Mouse (Mus musculus) forebrain, embryonic 16.5 days (tissue): Measurements from ENCODE around the gene Mpv17l2. TPM values are rescaled to one million over a fixed set of nuclear protein-coding genes. Genes with fewer than 3 reads are reported as not detected.

Experiments used
- ATAC-seq: fragments of 200-750 bp; cut with Nextera tagmentation; 2 replicates; pipeline ENCODE4 v1.8.0; 2017; ENCODE audit warnings: mild to moderate bottlenecking, moderate library complexity
- H3K27ac ChIP-seq: fragments of 300-500 bp; sonication (generic); 2 replicates; pipeline ENCODE4 v1.5.1; 2014; ENCODE audit warnings: low read length, control low read depth
- H3K27me3 ChIP-seq: fragments of 300-500 bp; sonication (generic); replicated peaks from 2 replicates; pipeline ENCODE4 v1.6.1; 2014; ENCODE audit warnings: low read length; ENCODE audit not compliant: control insufficient read depth, insufficient read depth
- H3K36me3 ChIP-seq: fragments of 300-500 bp; sonication (generic); 2 replicates; pipeline ENCODE4 v1.6.1; 2014; ENCODE audit not compliant: control insufficient read depth, insufficient read depth
- H3K4me1 ChIP-seq: fragments of 300-500 bp; sonication (generic); replicated peaks from 2 replicates; pipeline ENCODE4 v1.6.1; 2014; ENCODE audit warnings: low read length; ENCODE audit not compliant: control insufficient read depth, insufficient read depth
- H3K4me2 ChIP-seq: fragments of 300-500 bp; sonication (generic); 2 replicates; pipeline ENCODE4 v1.6.1; 2014; ENCODE audit warnings: mild to moderate bottlenecking, low read length, control low read depth
- H3K4me3 ChIP-seq: fragments of 300-500 bp; sonication (generic); replicated peaks from 2 replicates; pipeline ENCODE4 v1.5.1; 2014; ENCODE audit warnings: mild to moderate bottlenecking, low read length, control low read depth
- H3K9ac ChIP-seq: fragments of 300-500 bp; sonication (generic); replicated peaks from 2 replicates; pipeline ENCODE4 v1.6.1; 2014; ENCODE audit warnings: low read depth, low read length, control low read depth
- H3K9me3 ChIP-seq: fragments of 300-500 bp; sonication (generic); 2 replicates; pipeline ENCODE4 v1.6.1; 2016; ENCODE audit warnings: low read length; ENCODE audit not compliant: control insufficient read depth
- WGBS: fragments of 180-500 bp; shearing (Covaris S2); extraction: QIAGEN DNeasy Blood & Tissue Kit; methylation state at CpG from one replicate; pipeline ENCODE4 v1.1.7; 2014; 5-methylcytosine and 5-hydroxymethylcytosine counted together
- polyA plus RNA-seq: library from polyadenylated mRNA; unstranded; fragments of >200 nt; fragmentation: Nextera tagmentation; extraction: Ambion mirVana; gene quantifications from 2 replicates; pipeline ENCODE4 v1.2.1, GENCODE M21; 2015

Gene Mpv17l2
- polyA plus RNA-seq, 1 experiment from 2014 or later: 49.8 TPM

DNA sequence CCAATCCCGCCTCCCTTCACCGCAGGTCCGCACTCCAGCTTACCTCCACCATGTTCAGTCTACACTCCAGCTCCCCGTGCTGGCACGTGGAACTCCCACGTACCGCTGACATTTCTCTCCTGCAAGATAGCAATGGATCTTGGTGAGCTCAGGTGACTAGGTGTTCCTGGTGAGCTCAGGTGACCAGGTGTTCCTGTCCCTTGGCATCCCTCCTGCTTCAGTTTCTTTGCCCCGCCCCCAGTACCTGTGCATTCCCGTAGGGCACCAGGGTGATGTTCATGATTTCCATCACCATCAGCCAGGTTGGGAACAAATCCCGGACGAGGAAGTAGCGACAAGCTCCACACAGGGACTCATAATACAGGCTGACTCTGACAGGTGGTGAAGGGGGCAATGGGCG is 3.9 kb upstream of the Mpv17l2 start:
- no peaks in the 10 kb centered on the region for H3K9me3 ChIP-seq
- no peaks in the 10 kb centered on the region for H3K27me3 ChIP-seq
- H3K36me3 ChIP-seq: peaks cover 17% of the 10 kb centered on the region
- H3K27ac ChIP-seq: no peak overlapping the region
- no peak for ATAC-seq
- 95% methylated on average over 13 of the region's 13 CpGs for WGBS
- no peak overlapping the region for H3K4me2 ChIP-seq
- H3K9ac ChIP-seq: no peak overlapping the region
- H3K4me1 ChIP-seq: peaks cover 25% of the 10 kb centered on the region
- no peak overlapping the region for H3K4me3 ChIP-seq

- H3K9me3 ChIP-seq: no peaks in the 10 kb centered on the region
- no peak overlapping the region for H3K9ac ChIP-seq
- no peaks in the 10 kb centered on the region for H3K27me3 ChIP-seq
- no peak overlapping the region for H3K4me3 ChIP-seq
- WGBS: 85% methylated on average over 8 of the region's 8 CpGs
- no peak overlapping the region for H3K27ac ChIP-seq
- peaks cover 32% of the 10 kb centered on the region for H3K4me1 ChIP-seq
- ATAC-seq: no peak
- peaks cover 15% of the 10 kb centered on the region for H3K36me3 ChIP-seq
- H3K4me2 ChIP-seq: no peak overlapping the region
These were observed 3.3 kb upstream of the Mpv17l2 start for GRCm38 (mm10) chr8:70764026-70764425.

DNA sequence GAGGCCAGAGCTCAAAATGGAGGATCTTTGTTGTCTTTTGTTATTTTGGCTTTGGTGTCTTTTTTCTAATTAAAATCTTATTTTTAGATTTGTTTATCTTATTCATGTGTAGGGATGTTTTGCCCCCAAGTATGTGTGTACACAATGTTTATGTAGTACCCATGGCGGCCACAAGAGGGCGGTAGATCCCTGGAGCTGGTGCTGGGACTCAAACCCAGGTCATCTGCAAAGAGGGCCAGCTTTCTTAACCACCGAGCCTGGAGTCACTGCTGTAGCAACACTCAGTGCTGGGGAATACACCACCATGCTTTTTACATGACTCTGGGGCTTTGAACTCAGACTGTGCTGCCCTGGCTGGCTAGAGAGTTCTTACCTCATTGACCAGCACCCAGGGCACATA is 2.6 kb upstream of the Mpv17l2 start:
- H3K27ac ChIP-seq: no peak overlapping the region
- H3K36me3 ChIP-seq: peaks cover 9% of the 10 kb centered on the region
- no peak overlapping the region for H3K9ac ChIP-seq
- no peak overlapping the region for H3K4me3 ChIP-seq
- peaks cover 39% of the 10 kb centered on the region for H3K4me1 ChIP-seq
- no peak overlapping the region for H3K4me2 ChIP-seq
- ATAC-seq: no peak
- no peaks in the 10 kb centered on the region for H3K27me3 ChIP-seq
- H3K9me3 ChIP-seq: no peaks in the 10 kb centered on the region
- 2% methylated on average over 3 of the region's 3 CpGs for WGBS

DNA sequence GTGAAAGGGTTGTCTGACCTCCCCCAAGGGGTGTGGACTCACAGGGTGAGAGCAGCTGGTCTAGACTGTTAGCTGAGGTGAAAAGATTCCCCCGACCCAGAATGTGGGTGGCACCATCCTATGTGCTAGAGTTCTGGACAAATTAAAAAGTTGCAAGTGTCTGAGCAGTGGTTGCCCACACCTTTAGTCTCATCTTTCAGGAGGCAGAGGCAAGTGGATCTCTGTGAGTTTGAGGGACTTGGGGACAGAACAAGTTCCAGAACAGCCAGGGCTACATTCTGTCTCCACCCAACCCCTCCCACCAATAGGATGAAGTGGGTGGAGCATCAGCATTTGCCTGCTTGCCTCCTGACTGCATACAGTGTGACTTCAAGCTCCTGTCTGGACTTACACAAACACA is 1.4 kb upstream of the Mpv17l2 start:
- Histone ChIP-seq H3K27me3 (no peaks in the 10 kb centered on the region), H3K9me3 (no peaks in the 10 kb centered on the region), H3K4me2 (no peak overlapping the region), H3K27ac (no peak overlapping the region), H3K9ac (no peak overlapping the region), H3K4me3 (no peak overlapping the region), H3K4me1 (peaks cover 50% of the 10 kb centered on the region), H3K36me3 (0 out of 2 replicates have a peak, but pooled peaks cover 2% of the 10 kb centered on the region)
- 97% methylated on average over 1 of the region's 1 CpGs for WGBS
- no peak for ATAC-seq

DNA sequence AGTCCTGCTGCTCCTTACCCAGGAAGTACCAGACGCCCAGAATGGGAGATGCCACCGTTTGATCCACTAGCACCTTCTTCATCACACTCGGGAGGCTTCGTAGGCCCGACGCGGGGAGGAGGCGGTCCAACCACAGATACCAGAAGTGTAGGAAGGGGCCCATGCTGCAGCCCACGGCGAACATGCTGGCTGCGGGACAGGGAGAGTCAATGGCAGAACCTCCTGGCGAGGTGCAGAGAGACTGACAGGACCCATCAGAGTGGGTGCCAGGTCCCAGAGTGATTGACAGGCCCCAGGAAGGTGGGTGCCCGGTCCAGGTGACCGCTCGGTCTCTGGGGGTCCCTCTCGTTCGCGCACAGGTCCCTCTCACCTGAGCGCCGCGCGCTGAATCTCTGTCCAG is 396 bp downstream of the Mpv17l2 start:
- Histone ChIP-seq H3K36me3 (peaks cover 7% of the 10 kb centered on the region; the same call in 1 of the 2 replicates), H3K4me2 (peak overlapping the region; percentile 88), H3K4me1 (peaks cover 46% of the 10 kb centered on the region), H3K9me3 (no peaks in the 10 kb centered on the region), H3K9ac (peak overlapping the region; percentile 77), H3K27me3 (no peaks in the 10 kb centered on the region), H3K4me3 (peak overlapping the region; percentile 67), H3K27ac (peak overlapping the region; percentile 73)
- WGBS: 0% methylated on average over 21 of the region's 22 CpGs
- ATAC-seq: peak; percentile 3; the same call in 1 of the 2 replicates

- Histone ChIP-seq H3K4me2 (no peak overlapping the region), H3K36me3 (peaks cover 7% of the 10 kb centered on the region; the same call in 1 of the 2 replicates), H3K9me3 (no peaks in the 10 kb centered on the region), H3K4me1 (peaks cover 50% of the 10 kb centered on the region), H3K27me3 (no peaks in the 10 kb centered on the region), H3K9ac (no peak overlapping the region), H3K4me3 (no peak overlapping the region), H3K27ac (peak overlapping the region; percentile 78)
- 58% methylated on average over 19 of the region's 19 CpGs for WGBS
- no peak for ATAC-seq
These were observed 1.9 kb downstream of the Mpv17l2 start for GRCm38 (mm10) chr8:70758616-70759561.

- Histone ChIP-seq H3K4me1 (peaks cover 50% of the 10 kb centered on the region), H3K27me3 (no peaks in the 10 kb centered on the region), H3K4me2 (no peak overlapping the region), H3K4me3 (no peak overlapping the region), H3K27ac (peak overlapping the region; percentile 78), H3K9ac (no peak overlapping the region), H3K9me3 (no peaks in the 10 kb centered on the region), H3K36me3 (peaks cover 7% of the 10 kb centered on the region; the same call in 1 of the 2 replicates)
- 61% methylated on average over 7 of the region's 7 CpGs for WGBS
- ATAC-seq: no peak
These were observed 2.5 kb downstream of the Mpv17l2 start for GRCm38 (mm10) chr8:70758308-70758615.

GRCm38 (mm10) chr8:70757523-70758307 is 3.0 kb downstream of the Mpv17l2 start:
- Histone ChIP-seq H3K27ac (peak overlapping the region; percentile 69), H3K9me3 (no peaks in the 10 kb centered on the region), H3K36me3 (peaks cover 7% of the 10 kb centered on the region; the same call in 1 of the 2 replicates), H3K4me1 (peaks cover 52% of the 10 kb centered on the region), H3K4me3 (no peak overlapping the region), H3K9ac (0 out of 2 replicates have a peak overlapping the region, but pooled peaks have one; percentile 19), H3K27me3 (no peaks in the 10 kb centered on the region), H3K4me2 (no peak overlapping the region)
- no peak for ATAC-seq
- WGBS: 54% methylated on average over 22 of the region's 22 CpGs

GRCm38 (mm10) chr8:70756476-70757040 is 4.2 kb downstream of the Mpv17l2 start:
- Histone ChIP-seq H3K9me3 (no peaks in the 10 kb centered on the region), H3K27ac (no peak overlapping the region), H3K9ac (no peak overlapping the region), H3K36me3 (peaks cover 7% of the 10 kb centered on the region; the same call in 1 of the 2 replicates), H3K27me3 (no peaks in the 10 kb centered on the region), H3K4me1 (peaks cover 52% of the 10 kb centered on the region), H3K4me2 (no peak overlapping the region), H3K4me3 (no peak overlapping the region)
- ATAC-seq: no peak
- WGBS: 90% methylated on average over 6 of the region's 6 CpGs
